Comparison of ENCODE assay signal across 8 mouse cellular contexts in the genomic region with DNA sequence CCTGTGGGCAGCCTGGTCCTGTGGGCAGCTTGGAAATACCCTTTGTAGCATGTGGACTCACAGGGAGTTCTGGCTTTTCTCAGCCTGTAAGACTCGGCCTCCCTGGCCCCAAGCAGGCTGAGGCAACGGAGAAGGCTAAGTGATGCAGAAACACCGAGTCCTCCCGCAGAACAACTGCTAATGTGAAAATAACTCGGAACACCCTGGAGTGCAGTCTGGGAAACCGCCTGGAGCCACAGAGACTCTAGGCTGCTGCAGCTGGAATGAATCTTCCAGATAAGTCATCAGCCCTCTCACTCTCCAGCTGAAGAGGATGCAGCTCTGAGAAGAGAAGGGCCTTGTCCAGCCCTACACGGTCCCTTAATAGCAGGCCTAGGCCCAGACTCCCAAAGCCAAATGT.
DNase-seq lines count a peak whose midpoint lies in the region; ATAC-seq and TF ChIP-seq lines count a peak whose summit lies in the region.

No protein-coding gene starts in this region.

- no peak overlapping the region for H3K4me2 ChIP-seq in kidney, embryonic 15.5 days

- H3K9me3 ChIP-seq in kidney, embryonic 15.5 days (replicated peaks): no peaks in the 10 kb centered on the region

- ATAC-seq in kidney, embryonic 15.5 days (replicated peaks; ENCODE audit: low FRiP score): no peak

- H3K4me3 ChIP-seq in kidney, embryonic 15.5 days (replicated peaks): no peak overlapping the region
- H3K4me3 ChIP-seq in gastrocnemius, adult 2 months: no peak overlapping the region

- H3K4me1 ChIP-seq in kidney, embryonic 15.5 days: peaks cover 13% of the 10 kb centered on the region; the same call in 1 of the 2 replicates

- no peak for TF ChIP-seq POLR2A in brain, embryonic 14.5 days (IDR thresholded peaks at IDR 0.05; ENCODE audit: borderline replicate concordance, extremely low read depth, insufficient read depth, insufficient read length, poor library complexity, severe bottlenecking)

- 43% methylated on average over 7 of the region's 7 CpGs for WGBS in kidney, embryonic 15.5 days

- H3K9ac ChIP-seq in kidney, embryonic 15.5 days: no peak overlapping the region

- no peak for TF ChIP-seq CTCF in brain, embryonic 14.5 days (IDR thresholded peaks at IDR 0.05; ENCODE audit: borderline replicate concordance, extremely low read depth, insufficient read depth, insufficient read length)
- TF ChIP-seq CTCF in gastrocnemius, adult 2 months (IDR thresholded peaks at IDR 0.05): no peak

- H3K27ac ChIP-seq in kidney, embryonic 15.5 days: peak overlapping the region; percentile 58
- H3K27ac ChIP-seq in gastrocnemius, adult 2 months: peak overlapping the region; percentile 65

- no peaks in the 10 kb centered on the region for H3K36me3 ChIP-seq in kidney, embryonic 15.5 days

- intact Hi-C loops in gastrocnemius, adult 2 months (cut with DNase I): no loop called here

- DNase-seq in kidney, postnatal 25 days: no peak
- DNase-seq in brain, embryonic 14.5 days (ENCODE audit: low read depth): peak; percentile 13
- peak; percentile 72 for DNase-seq in gastrocnemius, adult 2 months
- DNase-seq in lung, postnatal 10 days: peak; percentile 48
- no peak for DNase-seq in cerebellum, postnatal 25 days
- DNase-seq in left cerebral cortex, adult 18-20 months (ENCODE audit: low spot score in 2 of 2): no peak
- DNase-seq in frontal cortex, postnatal 10 days (ENCODE audit: low spot score in 2 of 2): no peak

- H3K27me3 ChIP-seq in kidney, embryonic 15.5 days: no peaks in the 10 kb centered on the region

Comparison
In these comparisons a context has a peak if more than half of its experiments do, and no peak if none do; other contexts are left out.
1. DNase-seq: peak in brain, embryonic 14.5 days (single experiment), gastrocnemius, adult 2 months (single experiment) and lung, postnatal 10 days (single experiment); none in kidney, postnatal 25 days (0 of 2), cerebellum, postnatal 25 days (0 of 2), left cerebral cortex, adult 18-20 months (0 of 2) and frontal cortex, postnatal 10 days (0 of 2).